In the genomic region with DNA sequence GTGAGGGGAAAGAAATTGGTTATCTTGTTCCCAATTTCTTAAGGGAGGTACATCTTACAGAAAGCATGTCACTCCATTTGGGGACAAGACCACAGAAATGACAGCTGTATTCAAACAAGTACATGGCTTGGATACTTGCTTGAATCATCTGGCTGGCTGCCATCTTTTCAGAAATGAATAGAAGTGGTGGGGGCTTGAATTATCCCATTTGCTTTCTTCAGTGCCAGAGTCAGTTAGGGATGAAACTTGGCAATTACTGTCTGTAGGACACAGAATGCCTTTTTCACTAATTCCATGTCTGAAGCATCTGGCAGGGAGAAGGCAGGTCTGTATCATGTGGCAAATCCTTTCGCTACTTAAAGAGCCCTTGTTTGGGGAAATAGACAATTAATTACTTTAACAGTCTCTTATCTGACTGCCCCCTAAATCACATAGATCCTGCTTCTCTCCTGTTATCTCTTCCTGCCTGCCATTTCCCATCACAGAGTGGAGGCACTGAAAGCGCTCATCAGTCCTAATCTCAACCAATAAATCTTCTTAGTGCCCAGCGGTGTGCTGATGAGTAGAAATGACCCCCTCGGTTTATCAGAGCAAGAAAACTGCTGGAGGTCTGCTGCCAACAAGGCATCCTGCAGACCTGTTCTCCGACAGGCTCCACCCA, we compare ENCODE assay signal across 14 mouse cellular contexts. TPM values are rescaled to one million over a fixed set of nuclear protein-coding genes. Genes with fewer than 3 reads are reported as not detected.
DNase-seq lines count a peak whose midpoint lies in the region; ATAC-seq and TF ChIP-seq lines count a peak whose summit lies in the region.
"Had no signal": no experiment of that assay in that cellular context is flagged by ENCODE, and none has a peak within 500 bp of the region (broad histone marks: within the 10 kb centered on the region; RNA-seq: fewer than 3 reads in every experiment).

No protein-coding gene starts in this region.

- H3K4me2 ChIP-seq in lung, embryonic 14.5 days: no peak overlapping the region
- no peak overlapping the region for H3K4me2 ChIP-seq in lung, postnatal 0 days (replicated peaks; ENCODE audit: low read depth, low read length)
- no peak overlapping the region for H3K4me2 ChIP-seq in midbrain, embryonic 15.5 days

- peak; percentile 34 to 35 for DNase-seq in cerebellum, postnatal 14 days
- no peak for DNase-seq in cerebellum, adult 18-20 months
- DNase-seq in lung, embryonic 14.5 days: peak; percentile 67
- no peak for DNase-seq in lung, postnatal 0 days (ENCODE audit: low spot score)
- peak; percentile 90 for DNase-seq in brain, embryonic 14.5 days (ENCODE audit: low read depth)
- DNase-seq in right cerebral cortex, postnatal 25 days: no peak
- DNase-seq: cerebellum, postnatal 36 days; layer of hippocampus, adult 9-11 months; thymus, postnatal 14 days had no signal

- no peak for TF ChIP-seq EP300 in lung, postnatal 0 days (IDR thresholded peaks at IDR 0.05)

- H3K9ac ChIP-seq in lung, embryonic 14.5 days: no peak overlapping the region
- no peak overlapping the region for H3K9ac ChIP-seq in lung, postnatal 0 days (replicated peaks; ENCODE audit: low read depth)
- H3K9ac ChIP-seq in midbrain, embryonic 15.5 days: no peak overlapping the region
- H3K9ac ChIP-seq: liver, embryonic 14.5 days had no signal

- peaks cover 3% of the 10 kb centered on the region for H3K36me3 ChIP-seq in lung, embryonic 14.5 days (ENCODE audit: insufficient read depth)
- H3K36me3 ChIP-seq in lung, postnatal 0 days (ENCODE audit: insufficient read depth, low read length): no peaks in the 10 kb centered on the region
- no peaks in the 10 kb centered on the region for H3K36me3 ChIP-seq in midbrain, embryonic 15.5 days (replicated peaks)

- no peak overlapping the region for H3K4me3 ChIP-seq in lung, embryonic 14.5 days (ENCODE audit: low read depth, low read length)
- no peak overlapping the region for H3K4me3 ChIP-seq in lung, postnatal 0 days (ENCODE audit: low read depth, low read length)
- H3K4me3 ChIP-seq in midbrain, embryonic 15.5 days: no peak overlapping the region

- H3K9me3 ChIP-seq in lung, embryonic 14.5 days (ENCODE audit: low read depth, low read length): no peaks in the 10 kb centered on the region
- no peaks in the 10 kb centered on the region for H3K9me3 ChIP-seq in lung, postnatal 0 days (ENCODE audit: low read length)
- H3K9me3 ChIP-seq in midbrain, embryonic 15.5 days: no peaks in the 10 kb centered on the region

- ATAC-seq in lung, embryonic 14.5 days (ENCODE audit: insufficient read depth): no peak
- no peak for ATAC-seq in lung, postnatal 0 days
- 0 out of 2 replicates have a peak, but pooled peaks have one; percentile 40 for ATAC-seq in midbrain, embryonic 15.5 days (replicated peaks)
- ATAC-seq in megakaryocyte-erythroid progenitor cell, adult 5-6 weeks (replicated peaks; ENCODE audit: low FRiP score, low TSS enrichment, poor library complexity, severe bottlenecking): no peak
- ATAC-seq: activated CD4-positive, CD25-positive, alpha-beta regulatory T cell, adult 4 months had no signal

- WGBS in lung, embryonic 14.5 days: 27% methylated on average over 5 of the region's 5 CpGs
- WGBS in lung, postnatal 0 days: 49% methylated on average over 5 of the region's 5 CpGs
- WGBS in midbrain, embryonic 15.5 days: 42% methylated on average over 5 of the region's 5 CpGs

- no peak overlapping the region for H3K27ac ChIP-seq in lung, embryonic 14.5 days (ENCODE audit: low read depth)
- no peak overlapping the region for H3K27ac ChIP-seq in lung, postnatal 0 days (ENCODE audit: low read length)
- H3K27ac ChIP-seq in midbrain, embryonic 15.5 days: 0 out of 2 replicates have a peak overlapping the region, but pooled peaks have one; percentile 1
- H3K27ac ChIP-seq: liver, embryonic 14.5 days; macrophage had no signal

- peaks cover 5% of the 10 kb centered on the region for H3K4me1 ChIP-seq in lung, embryonic 14.5 days (ENCODE audit: insufficient read depth)
- H3K4me1 ChIP-seq in lung, postnatal 0 days (ENCODE audit: insufficient read depth, low read depth, low read length): 0 out of 2 replicates have a peak, but pooled peaks cover 6% of the 10 kb centered on the region
- peaks cover 28% of the 10 kb centered on the region; the same call in 1 of the 2 replicates for H3K4me1 ChIP-seq in midbrain, embryonic 15.5 days

- TF ChIP-seq POLR2A in brain, embryonic 14.5 days (IDR thresholded peaks at IDR 0.05; ENCODE audit: borderline replicate concordance, extremely low read depth, insufficient read depth, insufficient read length, poor library complexity, severe bottlenecking): no peak

- no peaks in the 10 kb centered on the region; the same call in 1 of the 2 replicates for H3K27me3 ChIP-seq in lung, embryonic 14.5 days (ENCODE audit: insufficient read depth, low read length)
- H3K27me3 ChIP-seq in lung, postnatal 0 days (replicated peaks; ENCODE audit: insufficient read depth, low read length): no peaks in the 10 kb centered on the region
- H3K27me3 ChIP-seq in midbrain, embryonic 15.5 days (replicated peaks): no peaks in the 10 kb centered on the region

- no peak for TF ChIP-seq CTCF in lung, embryonic 14.5 days (IDR thresholded peaks at IDR 0.05; ENCODE audit: low read depth)
- TF ChIP-seq CTCF in lung, postnatal 0 days (IDR thresholded peaks at IDR 0.05): no peak
- TF ChIP-seq CTCF in brain, embryonic 14.5 days (IDR thresholded peaks at IDR 0.05; ENCODE audit: borderline replicate concordance, extremely low read depth, insufficient read depth, insufficient read length): no peak

RNA-seq across cellular contexts. Expression of gene Lrig1, which starts 44.0 kb away (rescaled TPM):
- 11.5 and 13.5 TPM in 2 replicates for polyA plus RNA-seq in lung, embryonic 14.5 days (2014; fragmentation: Nextera tagmentation; extraction: Ambion mirVana)
- 8.1 and 9.2 TPM in 2 replicates for polyA plus RNA-seq in lung, postnatal 0 days (2015; fragmentation: Nextera tagmentation; extraction: Ambion mirVana)
- polyA plus RNA-seq in brain, embryonic 14.5 days (2012; rRNA removed): 27.4 and 39.1 TPM in 2 replicates
- polyA plus RNA-seq in midbrain, embryonic 15.5 days (2015; fragmentation: Nextera tagmentation; extraction: Ambion mirVana): 16.0 and 18.7 TPM in 2 replicates
- 4.1 and 29.0 TPM in 2 replicates for total RNA-seq in megakaryocyte-erythroid progenitor cell, adult 5-6 weeks (2014; fragmentation: Nextera tagmentation)
- total RNA-seq in megakaryocyte-erythroid progenitor cell, adult 5-6 weeks (2017): 2.7 and 3.5 TPM in 2 replicates

Comparison
In these comparisons a context has a peak if more than half of its experiments do, and no peak if none do; other contexts are left out.
1. DNase-seq: peak in cerebellum, postnatal 14 days (2 of 2), lung, embryonic 14.5 days (single experiment) and brain, embryonic 14.5 days (single experiment); none in cerebellum, adult 18-20 months (0 of 2), lung, postnatal 0 days (single experiment) and right cerebral cortex, postnatal 25 days (single experiment).